Mouse (Mus musculus): Measurements from ENCODE around the gene Smc6.

- TF ChIP-seq GATA1 (IDR thresholded peaks at IDR 0.05; ENCODE audit: low read length) = no peak
- TF ChIP-seq TAL1 (IDR thresholded peaks at IDR 0.05; ENCODE audit: low read length) = no peak
These were observed 80.3 kb downstream of the Smc6 start for GRCm38 (mm10) chr12:11345963-11346362.

All from erythroblast, embryonic 14.5 days (primary cell).